Mouse (Mus musculus): Measurements from ENCODE around the gene Sumo1.
"Not testable (repeated sequence)": the region's sequence is repeated elsewhere in the genome, so short reads cannot be mapped to it uniquely, and the experiment has no call there.

Sumo1 gene

DNA sequence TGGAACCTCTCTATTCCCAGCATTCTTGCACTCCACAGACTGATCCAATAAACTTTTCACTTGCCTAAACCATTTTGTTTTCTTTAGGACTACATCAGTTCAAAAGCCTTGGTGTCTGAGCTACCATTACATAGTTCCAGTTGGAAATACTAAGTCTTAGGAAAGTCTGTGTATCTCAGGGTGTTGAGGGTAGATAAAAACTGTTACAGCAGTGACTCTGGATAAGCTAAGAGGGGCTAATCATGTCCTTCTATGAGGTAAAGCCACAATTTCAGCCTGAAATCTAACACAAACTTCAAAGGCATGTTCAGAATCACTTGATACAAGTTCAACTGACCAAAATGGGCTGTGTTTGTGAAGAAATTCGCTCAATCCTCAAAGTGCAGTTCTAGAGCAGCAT is 34.3 kb downstream of the Sumo1 start:
- no peak for DNase-seq (ENCODE audit: low read depth, low spot score)

DNA sequence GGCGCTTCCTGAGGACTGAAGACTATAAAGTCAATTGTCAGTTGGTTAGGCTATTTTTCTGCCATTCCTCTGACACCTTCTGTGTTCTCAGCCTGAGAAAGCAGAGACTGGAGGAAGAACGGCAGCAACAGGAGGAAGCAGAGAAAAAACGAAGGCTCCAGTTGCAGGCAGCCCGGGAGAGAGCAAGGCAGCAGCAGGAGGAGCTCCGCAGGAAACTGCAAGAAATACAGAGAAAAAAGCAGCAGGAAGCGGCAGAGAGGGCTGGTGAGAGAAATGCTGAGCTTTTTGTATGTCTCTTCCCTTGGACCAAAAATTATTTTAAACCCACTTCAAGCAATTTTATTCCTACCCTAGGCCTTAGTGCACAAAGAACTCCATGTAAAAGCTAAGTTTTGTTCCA is 37.6 kb downstream of the Sumo1 start:
- no peak for DNase-seq (ENCODE audit: low read depth, low spot score)

DNA sequence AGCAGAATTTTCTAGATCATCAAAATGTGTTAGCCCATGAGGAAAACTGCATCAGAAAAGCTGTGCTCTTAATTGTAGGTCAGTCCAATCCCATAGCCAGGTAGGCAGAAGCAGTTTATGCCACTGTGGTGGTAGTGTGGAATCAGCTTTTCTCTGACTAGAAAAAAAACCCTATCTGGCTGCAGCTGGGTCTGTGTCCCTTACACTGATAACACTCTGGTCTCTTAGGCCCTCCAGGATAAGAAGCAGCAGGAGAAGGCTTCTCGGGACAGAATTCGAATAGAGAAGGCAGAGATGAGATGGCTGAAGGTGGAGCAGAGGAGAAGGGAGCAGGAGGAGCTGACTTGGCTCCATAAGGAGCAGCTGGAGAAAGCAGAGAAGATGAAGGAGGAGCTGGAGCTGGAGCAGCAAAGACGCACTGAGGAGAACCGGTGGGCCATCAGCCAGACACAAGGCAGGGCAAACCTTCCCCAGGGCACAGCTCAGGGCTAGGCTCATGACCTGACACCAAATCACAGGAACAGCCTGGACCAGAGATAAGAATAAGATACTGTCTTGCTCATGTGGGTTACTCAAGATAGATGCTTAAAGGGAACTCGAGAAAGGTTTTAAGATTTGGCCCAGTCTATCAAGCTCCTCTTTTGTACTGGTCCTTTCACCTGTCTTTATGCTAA is 38.5 kb downstream of the Sumo1 start:
- DNase-seq (ENCODE audit: low read depth, low spot score): no peak

DNA sequence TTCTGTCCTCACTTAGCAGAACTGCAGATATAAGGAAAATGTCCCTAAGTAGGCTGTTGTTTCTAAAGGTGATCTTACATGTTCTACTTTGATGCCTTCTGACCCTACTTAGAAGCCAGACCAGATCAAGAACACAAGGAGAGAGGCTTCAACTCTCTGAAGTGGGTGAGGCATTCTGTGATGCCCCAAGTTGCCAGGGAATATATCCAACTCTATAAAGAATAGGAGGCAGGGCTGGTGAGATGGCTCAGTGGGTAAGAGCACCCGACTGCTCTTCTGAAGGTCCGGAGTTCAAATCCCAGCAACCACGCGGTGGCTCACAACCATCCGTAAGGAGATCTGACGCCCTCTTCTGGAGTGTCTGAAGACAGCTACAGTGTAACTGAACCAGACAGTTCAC is 40.3 kb downstream of the Sumo1 start:
- DNase-seq (ENCODE audit: low read depth, low spot score): not testable (repeated sequence)

- DNase-seq (ENCODE audit: low read depth, low spot score): no peak
Observed at GRCm38 (mm10) chr1:59629194-59629593, 41.4 kb downstream of the Sumo1 start.

DNA sequence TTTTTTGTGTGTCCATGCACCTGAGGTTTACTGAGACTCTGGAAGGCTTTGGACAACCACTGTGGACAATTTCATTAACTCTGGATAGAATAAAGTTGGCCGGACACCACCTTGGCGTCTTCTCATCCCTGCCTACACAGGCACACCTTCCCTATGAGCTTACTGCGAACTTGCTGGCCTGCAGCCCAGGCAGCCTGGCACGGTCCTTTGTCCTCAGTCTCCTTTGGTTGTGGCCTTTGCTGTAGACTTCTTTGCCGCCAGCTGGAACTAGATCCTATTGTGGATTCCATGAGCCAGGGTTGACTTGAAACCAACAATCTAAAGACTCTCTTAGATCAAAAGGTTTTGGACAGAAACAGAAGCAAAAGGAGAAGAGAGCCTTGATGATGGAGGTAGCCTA is 45.2 kb downstream of the Sumo1 start:
- DNase-seq (ENCODE audit: low read depth, low spot score): no peak

DNA sequence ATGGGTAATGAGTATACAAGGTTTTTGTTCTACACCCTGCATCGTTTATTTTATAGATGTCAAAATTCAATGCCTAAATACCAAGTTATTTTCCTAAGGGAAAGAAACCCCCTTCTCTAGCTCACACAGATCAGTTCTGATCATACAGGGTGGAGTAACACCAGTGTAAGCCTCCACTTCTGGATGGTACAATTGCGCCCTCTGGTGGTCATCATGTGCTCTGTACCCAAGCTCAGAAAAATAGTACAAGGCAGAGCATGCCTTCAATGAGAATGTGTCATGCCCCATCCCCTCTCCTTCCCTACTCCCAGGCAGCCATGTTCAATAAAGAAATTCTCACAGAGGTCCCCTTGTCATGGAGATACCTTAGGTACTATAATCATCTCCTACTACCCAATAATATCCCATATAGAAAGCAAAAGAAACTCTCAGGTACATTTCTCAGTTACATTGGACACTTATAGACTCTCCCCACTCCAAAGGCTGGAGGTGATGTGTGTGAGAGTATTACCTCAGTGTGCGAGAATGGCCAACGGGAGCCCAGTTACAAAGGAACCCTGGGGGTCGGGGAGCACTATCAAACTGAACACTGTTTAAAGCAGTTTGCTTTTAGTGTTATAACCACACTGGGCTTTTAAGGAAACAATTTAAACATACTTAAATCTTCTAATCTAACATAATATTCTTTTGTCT is 47.2 kb downstream of the Sumo1 start:
- DNase-seq (ENCODE audit: low read depth, low spot score): peak; percentile 74

- DNase-seq (ENCODE audit: low read depth, low spot score): no peak
Observed at GRCm38 (mm10) chr1:59619201-59619600, 51.4 kb downstream of the Sumo1 start.

DNA sequence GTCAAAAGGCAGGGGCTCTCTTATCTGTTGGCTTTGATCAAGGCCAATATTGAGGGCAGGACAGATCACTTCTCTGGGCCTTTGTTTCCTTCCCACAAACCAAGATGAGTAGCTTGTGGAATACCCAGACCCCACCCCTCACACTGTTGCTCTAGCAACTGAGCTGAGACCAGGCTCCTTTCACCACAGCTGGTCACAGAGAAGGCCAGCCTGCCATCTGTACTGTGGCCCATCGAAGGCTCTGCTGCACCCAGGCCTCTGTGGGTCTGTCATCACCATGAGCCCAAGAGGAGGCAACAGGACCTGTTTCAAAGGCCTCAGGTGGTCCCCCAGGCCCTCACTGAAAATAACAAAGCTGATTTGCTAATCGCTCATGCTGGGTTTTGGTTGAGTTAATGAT is 55.6 kb downstream of the Sumo1 start:
- DNase-seq (ENCODE audit: low read depth, low spot score): no peak

DNA sequence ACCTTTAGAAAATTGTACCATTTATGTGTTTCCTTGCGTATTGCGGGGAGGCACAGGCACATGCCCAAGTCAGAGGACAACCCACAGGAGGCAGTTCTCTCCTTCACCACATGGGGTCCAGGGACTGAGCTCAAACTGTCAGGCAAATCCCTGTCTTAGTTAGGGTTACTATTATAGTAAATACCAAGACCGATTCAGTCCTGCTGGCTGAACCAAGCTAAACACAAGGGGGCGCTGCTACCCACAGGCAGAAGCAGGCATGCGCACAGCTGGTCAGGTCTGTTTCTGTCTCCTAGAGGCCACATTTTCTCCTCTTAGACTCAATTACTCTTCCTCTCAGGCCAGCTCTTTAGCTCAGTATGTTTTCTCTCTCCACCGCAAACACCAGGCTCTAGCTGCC is 56.8 kb downstream of the Sumo1 start:
- peak; percentile 80 for DNase-seq (ENCODE audit: low read depth, low spot score)

- no peak for DNase-seq (ENCODE audit: low read depth, low spot score)
Observed at GRCm38 (mm10) chr1:59610929-59611328, 59.7 kb downstream of the Sumo1 start.

DNA sequence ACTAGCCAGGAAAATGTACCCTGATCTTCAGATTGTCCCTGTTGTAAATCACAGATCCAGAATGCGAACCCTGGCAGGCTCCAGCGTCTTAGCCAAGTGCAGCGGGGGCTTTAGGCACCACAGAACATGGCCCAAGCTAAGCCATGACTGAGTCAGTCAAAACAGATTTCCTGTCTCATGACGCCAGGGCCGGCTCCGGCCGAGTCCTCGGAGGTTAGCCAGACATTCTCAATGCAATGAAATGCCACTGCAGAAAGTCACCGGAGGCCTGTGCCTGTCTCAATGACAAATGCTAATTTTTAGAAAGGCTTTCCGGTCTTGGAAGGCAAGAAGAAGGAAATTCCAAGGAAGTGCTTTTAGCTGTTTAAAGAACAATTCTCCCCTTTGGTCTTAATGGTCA is 60.7 kb downstream of the Sumo1 start:
- DNase-seq (ENCODE audit: low read depth, low spot score): no peak

DNA sequence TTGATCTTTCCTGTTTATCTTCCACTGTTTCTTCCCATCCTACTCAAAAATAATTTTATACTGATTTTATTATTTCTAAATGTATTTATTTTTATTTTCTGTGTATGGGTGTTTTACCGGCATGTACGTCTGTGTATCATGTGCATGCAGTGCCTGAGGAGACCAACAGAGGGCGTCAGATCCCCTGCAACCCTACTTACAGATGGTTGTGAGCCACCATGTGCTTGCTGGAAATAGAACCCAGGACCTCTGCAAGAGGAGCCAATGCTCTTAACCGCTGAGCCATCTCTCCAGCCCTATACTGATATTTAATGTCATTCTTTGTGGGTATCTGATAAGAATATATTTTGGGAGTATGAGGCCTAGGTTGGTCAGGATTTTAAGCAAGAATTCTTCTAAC is 61.2 kb downstream of the Sumo1 start:
- DNase-seq (ENCODE audit: low read depth, low spot score): peak; percentile 45

DNA sequence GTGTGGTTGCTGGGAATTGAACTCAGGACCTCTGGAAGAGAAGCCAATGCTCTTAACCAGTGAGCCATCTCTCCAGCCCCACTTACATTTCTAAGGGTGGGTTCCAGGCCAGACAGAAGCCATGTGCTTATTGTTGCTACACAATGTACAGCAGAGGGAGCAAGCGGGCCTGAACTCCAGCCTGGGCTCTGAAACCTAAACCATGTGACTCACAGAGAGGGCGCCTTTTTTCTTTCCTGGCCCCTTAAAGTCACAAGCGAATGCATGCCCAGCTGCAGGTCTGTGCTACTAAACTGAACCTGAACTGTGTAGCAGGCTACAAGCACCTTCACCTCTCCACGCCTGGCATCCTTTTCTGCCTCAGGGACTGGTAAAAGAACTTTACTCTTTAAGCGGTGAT is 61.7 kb downstream of the Sumo1 start:
- peak; percentile 52 for DNase-seq (ENCODE audit: low read depth, low spot score)

DNA sequence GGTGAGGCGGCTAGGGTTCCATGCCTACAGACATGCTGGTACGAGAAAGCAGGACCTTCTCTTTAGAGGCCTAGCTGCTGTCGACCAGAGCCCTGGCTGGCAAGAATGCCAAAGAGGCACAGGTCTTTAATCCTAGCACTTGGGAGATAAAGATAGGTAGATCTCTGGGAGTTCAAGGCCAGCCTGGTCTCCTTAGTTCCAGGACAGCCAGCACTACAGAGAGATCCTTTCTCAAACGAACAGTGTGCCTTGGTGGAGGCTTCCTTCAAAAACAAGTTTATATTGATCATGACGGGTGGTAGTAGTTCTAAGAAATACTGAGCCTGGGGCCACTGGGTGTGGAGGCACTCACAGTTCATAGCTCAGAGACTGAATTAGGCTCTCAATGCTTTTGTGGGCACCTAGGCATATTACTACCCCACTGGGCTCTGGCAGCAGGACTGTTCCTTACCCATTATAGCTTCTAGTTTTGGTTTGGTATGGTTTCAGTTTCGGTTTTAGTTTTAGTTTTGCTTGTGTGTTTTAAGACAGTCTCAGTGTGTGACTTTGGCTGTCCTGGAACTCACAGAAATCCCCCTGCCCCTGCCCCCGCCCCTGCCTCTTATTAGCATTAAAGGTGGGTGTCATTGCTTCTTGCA is 62.4 kb downstream of the Sumo1 start:
- peak; percentile 36 for DNase-seq (ENCODE audit: low read depth, low spot score)

- no peak for DNase-seq (ENCODE audit: low read depth, low spot score)
Observed at GRCm38 (mm10) chr1:59607071-59607470, 63.6 kb downstream of the Sumo1 start.

- DNase-seq (ENCODE audit: low read depth, low spot score): no peak
Observed at GRCm38 (mm10) chr1:59606479-59606878, 64.2 kb downstream of the Sumo1 start.

- DNase-seq (ENCODE audit: low read depth, low spot score): no peak
Observed at GRCm38 (mm10) chr1:59603893-59604292, 66.7 kb downstream of the Sumo1 start.

DNA sequence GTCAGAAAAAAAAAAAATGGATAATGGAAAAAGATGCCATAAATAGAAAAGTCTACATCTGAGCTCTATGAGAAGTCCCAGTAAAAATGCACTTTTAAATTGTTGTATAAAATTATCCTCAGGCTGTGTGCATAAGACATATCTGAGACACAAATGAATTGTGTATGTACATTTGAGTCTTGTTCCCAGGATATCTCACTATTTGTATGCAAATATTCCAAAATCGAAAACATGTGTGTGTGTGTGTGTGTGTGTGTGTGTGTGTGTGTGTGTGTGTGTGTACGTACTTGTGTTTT is 67.3 kb downstream of the Sumo1 start:
- DNase-seq (ENCODE audit: low read depth, low spot score): no peak

GRCm38 (mm10) chr1:59602531-59603416 is 67.9 kb downstream of the Sumo1 start:
- DNase-seq (ENCODE audit: low read depth, low spot score): no peak

- DNase-seq (ENCODE audit: low read depth, low spot score): no peak
Observed at GRCm38 (mm10) chr1:59595609-59596008, 75.0 kb downstream of the Sumo1 start.

- DNase-seq (ENCODE audit: low read depth, low spot score): no peak
Observed at GRCm38 (mm10) chr1:59594586-59595266, 75.9 kb downstream of the Sumo1 start.
